Mouse (Mus musculus) kidney, postnatal 0 days (tissue): ENCODE measurements around the gene Lrguk. TPM values are rescaled to one million over a fixed set of nuclear protein-coding genes. Genes with fewer than 3 reads are reported as not detected.
A peak's percentile ranks its signal among the peaks of the same experiment; 100 is the strongest.

Source experiments
- ATAC-seq: fragments of 200-750 bp; cut with Nextera tagmentation; replicated peaks from 2 replicates; pipeline ENCODE4 v1.8.0; 2017; ENCODE audit warnings: low read depth, moderate number of reproducible peaks, moderate TSS enrichment, moderate library complexity; ENCODE audit not compliant: low FRiP score
- DNase-seq: peaks from one replicate; pipeline ENCODE4 v3.0.0-alpha.2; 2016; ENCODE audit warnings: low spot score
- H3K27ac ChIP-seq: fragments of 300-500 bp; sonication (generic); 2 replicates; pipeline ENCODE4 v1.5.1; 2014; ENCODE audit warnings: mild to moderate bottlenecking
- H3K27me3 ChIP-seq: fragments of 300-500 bp; sonication (generic); 2 replicates; pipeline ENCODE4 v1.6.1; 2014; ENCODE audit warnings: low read length, mixed read lengths; ENCODE audit not compliant: insufficient read depth
- H3K36me3 ChIP-seq: fragments of 300-500 bp; sonication (generic); 2 replicates; pipeline ENCODE4 v1.6.1; 2014; ENCODE audit warnings: low read length, mixed read lengths; ENCODE audit not compliant: insufficient read depth
- H3K4me1 ChIP-seq: fragments of 300-500 bp; sonication (generic); replicated peaks from 2 replicates; pipeline ENCODE4 v1.6.1; 2014; ENCODE audit warnings: antibody characterized with exemption, low read length, mixed read lengths; ENCODE audit not compliant: insufficient read depth
- H3K4me2 ChIP-seq: fragments of 300-500 bp; sonication (generic); 2 replicates; pipeline ENCODE4 v1.6.1; 2014; ENCODE audit warnings: mild to moderate bottlenecking, low read length, moderate library complexity, mixed read lengths
- H3K4me3 ChIP-seq: fragments of 300-500 bp; sonication (generic); replicated peaks from 2 replicates; pipeline ENCODE4 v1.5.1; 2014; ENCODE audit warnings: low read depth, low read length
- H3K9ac ChIP-seq: fragments of 300-500 bp; sonication (generic); 2 replicates; pipeline ENCODE4 v1.6.1; 2014; ENCODE audit warnings: low read depth, low read length
- H3K9me3 ChIP-seq: fragments of 300-500 bp; sonication (generic); replicated peaks from 2 replicates; pipeline ENCODE4 v1.6.1; 2016; ENCODE audit warnings: low read length, inconsistent platforms, mixed read lengths
- CTCF ChIP-seq: IDR thresholded peaks from 2 replicates; pipeline ENCODE4 v1.5.1; 2016; ENCODE audit warnings: antibody characterized with exemption, low read depth, mild to moderate bottlenecking, moderate library complexity
- WGBS: fragments of 180-500 bp; shearing (Covaris S2); extraction: QIAGEN DNeasy Blood & Tissue Kit; methylation state at CpG from one replicate; pipeline ENCODE4 v1.1.7; 2014; 5-methylcytosine and 5-hydroxymethylcytosine counted together
- polyA plus RNA-seq: library from polyadenylated mRNA; unstranded; fragments of >200 nt; fragmentation: Nextera tagmentation; extraction: Ambion mirVana; gene quantifications from 2 replicates; pipeline ENCODE4 v1.2.1, GENCODE M21; 2015

Gene Lrguk
- polyA plus RNA-seq, 1 experiment from 2014 or later = 1.2 TPM

DNA sequence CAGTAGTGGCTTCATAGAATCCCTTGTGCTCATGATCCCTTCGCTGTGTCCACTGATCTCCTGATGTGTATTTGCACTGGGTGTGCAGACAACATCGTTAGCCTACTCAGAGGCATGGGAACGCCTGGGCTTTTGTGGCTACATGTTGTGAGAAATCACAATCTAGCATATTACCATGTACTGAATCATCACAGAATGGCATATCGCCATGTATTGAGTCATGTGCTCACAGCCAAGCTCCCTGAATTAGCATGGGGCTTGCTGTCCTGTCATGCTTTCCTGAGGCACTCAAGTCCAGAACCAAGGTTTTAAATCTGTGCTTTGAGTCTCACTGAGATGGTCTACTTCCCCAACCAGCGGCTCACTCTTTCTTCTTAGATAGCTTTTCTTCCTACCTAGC lies 54.2 kb downstream of the Lrguk start:
- no peaks in the 10 kb centered on the region for H3K27me3 ChIP-seq
- WGBS = 90% methylated on average over 5 of the region's 5 CpGs
- H3K4me2 ChIP-seq = no peak overlapping the region
- no peak overlapping the region for H3K9ac ChIP-seq
- TF ChIP-seq CTCF = no peak
- no peaks in the 10 kb centered on the region for H3K4me1 ChIP-seq
- ATAC-seq (no peak), DNase-seq (no peak)
- no peaks in the 10 kb centered on the region for H3K9me3 ChIP-seq
- H3K36me3 ChIP-seq = no peaks in the 10 kb centered on the region
- H3K4me3 ChIP-seq = no peak overlapping the region
- H3K27ac ChIP-seq = no peak overlapping the region

- Histone ChIP-seq H3K36me3 (no peaks in the 10 kb centered on the region), H3K4me3 (no peak overlapping the region), H3K4me1 (no peaks in the 10 kb centered on the region), H3K9me3 (no peaks in the 10 kb centered on the region), H3K9ac (no peak overlapping the region), H3K27ac (no peak overlapping the region), H3K27me3 (no peaks in the 10 kb centered on the region), H3K4me2 (no peak overlapping the region)
- DNase-seq = no peak
- TF ChIP-seq CTCF = no peak
- WGBS = 70% methylated on average over 4 of the region's 4 CpGs
- ATAC-seq = no peak
These were observed 58.5 kb downstream of the Lrguk start for GRCm38 (mm10) chr6:34087701-34088100.

DNA sequence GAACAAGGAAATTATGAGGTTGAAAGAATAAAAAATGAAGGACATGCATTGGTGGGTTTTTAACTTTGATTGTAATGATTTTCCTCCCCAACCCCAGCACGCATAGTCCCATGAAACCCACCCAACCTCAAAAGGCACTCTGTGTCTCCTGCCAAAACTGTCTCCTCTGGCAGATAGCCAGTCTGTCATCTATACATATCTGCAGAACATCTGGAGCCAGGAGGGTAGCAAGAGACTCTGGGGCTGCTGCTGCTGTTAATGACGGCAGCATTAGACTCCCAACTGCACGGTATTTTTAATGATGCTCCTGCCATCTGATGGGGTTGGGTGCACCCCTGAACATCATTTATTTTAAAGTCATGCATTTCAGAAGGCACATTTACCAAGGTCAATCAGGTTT lies 59.7 kb downstream of the Lrguk start:
- 59% methylated on average over 3 of the region's 3 CpGs for WGBS
- ATAC-seq = no peak

DNA sequence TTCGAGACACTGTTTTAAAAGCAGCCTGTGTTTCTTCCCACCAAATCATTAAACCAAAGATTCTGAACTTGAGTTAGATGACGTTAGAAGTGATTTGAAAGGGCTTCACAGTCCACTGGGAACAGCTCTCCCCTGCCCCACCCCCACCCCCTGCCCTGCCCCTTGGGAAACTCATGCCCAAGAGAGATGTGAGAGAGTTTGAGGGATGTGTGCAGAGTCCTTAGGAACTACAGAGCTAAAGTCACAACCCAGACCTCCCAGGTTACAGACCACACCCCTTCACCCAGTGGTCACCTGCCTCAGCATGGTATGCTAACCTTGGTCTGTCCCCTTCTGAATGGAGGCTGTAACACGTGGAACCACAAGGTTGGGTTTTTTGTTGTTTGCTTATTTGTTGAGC lies 62.3 kb downstream of the Lrguk start:
- no peak for TF ChIP-seq CTCF
- no peak overlapping the region for H3K4me3 ChIP-seq
- peak; percentile 18 for DNase-seq
- H3K27me3 ChIP-seq = no peaks in the 10 kb centered on the region
- WGBS = 36% methylated on average over 3 of the region's 3 CpGs
- ATAC-seq = peak; percentile 87
- no peaks in the 10 kb centered on the region; the same call in 1 of the 2 replicates for H3K4me1 ChIP-seq
- H3K27ac ChIP-seq = peak overlapping the region; percentile 57; the same call in 1 of the 2 replicates
- H3K36me3 ChIP-seq = no peaks in the 10 kb centered on the region
- H3K9ac ChIP-seq = no peak overlapping the region
- no peaks in the 10 kb centered on the region for H3K9me3 ChIP-seq
- H3K4me2 ChIP-seq = no peak overlapping the region

More for the DNA sequence above, 59.7 kb downstream of the Lrguk start:
- Histone ChIP-seq H3K4me2 (no peak overlapping the region), H3K27ac (no peak overlapping the region), H3K9ac (no peak overlapping the region), H3K4me1 (no peaks in the 10 kb centered on the region), H3K36me3 (no peaks in the 10 kb centered on the region), H3K4me3 (no peak overlapping the region), H3K9me3 (no peaks in the 10 kb centered on the region), H3K27me3 (no peaks in the 10 kb centered on the region)
- no peak for DNase-seq
- no peak for TF ChIP-seq CTCF

DNA sequence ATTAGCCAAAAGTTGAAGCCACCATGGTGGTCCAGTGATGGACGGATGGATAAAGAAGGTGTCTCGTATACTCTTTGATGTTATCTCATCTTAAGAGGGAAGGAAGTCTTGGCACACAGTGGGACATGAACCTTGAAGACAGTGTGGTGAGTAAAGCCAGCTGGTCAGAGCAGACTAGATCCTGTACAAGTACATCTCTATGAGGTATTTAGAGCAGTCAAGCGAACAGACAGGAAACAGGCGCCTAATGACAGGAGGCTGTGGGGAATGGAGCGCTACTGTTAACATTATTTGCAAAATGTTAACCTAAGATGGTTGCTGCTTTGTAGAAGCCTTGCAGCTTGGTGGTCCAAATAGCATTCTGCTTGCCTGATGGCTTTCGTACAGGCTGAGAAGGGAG lies 67.0 kb downstream of the Lrguk start:
- Histone ChIP-seq H3K9me3 (no peaks in the 10 kb centered on the region), H3K36me3 (no peaks in the 10 kb centered on the region), H3K27me3 (no peaks in the 10 kb centered on the region), H3K4me1 (no peaks in the 10 kb centered on the region; the same call in 1 of the 2 replicates), H3K27ac (no peak overlapping the region), H3K4me2 (no peak overlapping the region), H3K4me3 (no peak overlapping the region), H3K9ac (no peak overlapping the region)
- no peak for TF ChIP-seq CTCF
- DNase-seq (peak; percentile 35), ATAC-seq (no peak)
- WGBS = 36% methylated on average over 6 of the region's 6 CpGs

DNA sequence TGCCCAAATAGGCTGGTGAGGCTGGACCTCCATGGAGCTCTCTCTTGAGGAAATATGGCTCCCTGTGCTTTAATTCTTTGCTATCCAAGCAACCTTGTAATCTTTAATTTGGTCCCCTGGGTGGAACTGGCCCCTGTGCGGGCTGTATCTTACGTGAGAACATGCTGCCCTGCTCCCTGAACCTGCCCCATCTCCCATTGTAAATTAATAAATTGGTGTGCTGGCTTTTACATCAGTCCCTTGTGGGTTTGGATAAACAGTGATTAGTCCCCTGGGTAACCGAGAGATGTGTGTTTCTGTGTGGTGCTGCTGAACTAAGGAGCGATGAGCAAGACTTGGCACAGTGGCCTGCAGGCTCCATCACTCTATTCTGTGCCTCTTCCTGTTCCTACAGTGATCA lies 67.7 kb downstream of the Lrguk start:
- Histone ChIP-seq H3K36me3 (no peaks in the 10 kb centered on the region), H3K4me2 (no peak overlapping the region), H3K9me3 (no peaks in the 10 kb centered on the region), H3K4me3 (no peak overlapping the region), H3K4me1 (no peaks in the 10 kb centered on the region; the same call in 1 of the 2 replicates), H3K27me3 (no peaks in the 10 kb centered on the region), H3K9ac (no peak overlapping the region), H3K27ac (no peak overlapping the region)
- 88% methylated on average over 4 of the region's 4 CpGs for WGBS
- DNase-seq (no peak), ATAC-seq (no peak)
- TF ChIP-seq CTCF = no peak

GRCm38 (mm10) chr6:34099725-34100124 lies 70.5 kb downstream of the Lrguk start:
- no peak for TF ChIP-seq CTCF
- Histone ChIP-seq H3K36me3 (no peaks in the 10 kb centered on the region), H3K9me3 (no peaks in the 10 kb centered on the region), H3K9ac (no peak overlapping the region), H3K4me3 (no peak overlapping the region), H3K27me3 (no peaks in the 10 kb centered on the region), H3K4me2 (no peak overlapping the region), H3K27ac (no peak overlapping the region), H3K4me1 (no peaks in the 10 kb centered on the region; the same call in 1 of the 2 replicates)
- 76% methylated on average over 6 of the region's 6 CpGs for WGBS
- DNase-seq (no peak), ATAC-seq (no peak)
